Mouse (Mus musculus): ENCODE results near the gene Idh1. TPM values are rescaled to one million over a fixed set of nuclear protein-coding genes. Genes with fewer than 3 reads are reported as not detected.

The Idh1 gene
- polyA plus RNA-seq (2015; fragmentation: Nextera tagmentation; extraction: Ambion mirVana) = 128 and 147 TPM in 2 replicates

GRCm38 (mm10) chr1:65186287-65187073 is at the start of gene Idh1, which contains the start of gene Pikfyve:
Gene Idh1 (minus strand): TSS chr1:65186500.
Gene Pikfyve (plus strand): TSS chr1:65186683.

GRCm38 (mm10) chr1:65122574-65123372 is 63.5 kb downstream of the Idh1 start, which contains the start of gene D630023F18Rik:
Gene D630023F18Rik (minus strand): TSS chr1:65123214.

GRCm38 (mm10) chr1:65119438-65119837 is 66.9 kb downstream of the Idh1 start, which contains the start of gene Gm28845:
Gene Gm28845 (minus strand): TSS chr1:65119558.

Other genes with a start within 250 kb of the Idh1 start
- gene Plekhm3, start 229.7 kb downstream of the Idh1 start, polyA plus RNA-seq (2015; fragmentation: Nextera tagmentation; extraction: Ambion mirVana) = 2.8 and 3.8 TPM in 2 replicates
- not detected in 2 replicates for gene Akr1cl, start 153.7 kb downstream of the Idh1 start, polyA plus RNA-seq (2015; fragmentation: Nextera tagmentation; extraction: Ambion mirVana)
- not detected in 2 replicates for gene Cryge, start 135.4 kb downstream of the Idh1 start, polyA plus RNA-seq (2015; fragmentation: Nextera tagmentation; extraction: Ambion mirVana)
- gene Crygd, start 123.0 kb downstream of the Idh1 start, polyA plus RNA-seq (2015; fragmentation: Nextera tagmentation; extraction: Ambion mirVana) = not detected in 2 replicates
- gene Crygc, start 112.8 kb downstream of the Idh1 start, polyA plus RNA-seq (2015; fragmentation: Nextera tagmentation; extraction: Ambion mirVana) = not detected in 2 replicates
- not detected in 2 replicates for gene Crygb, start 104.2 kb downstream of the Idh1 start, polyA plus RNA-seq (2015; fragmentation: Nextera tagmentation; extraction: Ambion mirVana)
- not detected in 2 replicates for gene Cryga, start 83.1 kb downstream of the Idh1 start, polyA plus RNA-seq (2015; fragmentation: Nextera tagmentation; extraction: Ambion mirVana)
- gene Gm28845, start 66.9 kb downstream of the Idh1 start, polyA plus RNA-seq (2015; fragmentation: Nextera tagmentation; extraction: Ambion mirVana) = not detected in 2 replicates
- gene D630023F18Rik, start 63.3 kb downstream of the Idh1 start, polyA plus RNA-seq (2015; fragmentation: Nextera tagmentation; extraction: Ambion mirVana) = 0.51 and 0.71 TPM in 2 replicates
- gene Pikfyve, start 183 bp upstream of the Idh1 start, polyA plus RNA-seq (2015; fragmentation: Nextera tagmentation; extraction: Ambion mirVana) = 5.1 and 5.8 TPM in 2 replicates
- not detected in 2 replicates for gene Pth2r, start 95.6 kb upstream of the Idh1 start, polyA plus RNA-seq (2015; fragmentation: Nextera tagmentation; extraction: Ambion mirVana)